Mouse (Mus musculus): ENCODE results near the gene Pik3r6.

Pik3r6 gene

DNA sequence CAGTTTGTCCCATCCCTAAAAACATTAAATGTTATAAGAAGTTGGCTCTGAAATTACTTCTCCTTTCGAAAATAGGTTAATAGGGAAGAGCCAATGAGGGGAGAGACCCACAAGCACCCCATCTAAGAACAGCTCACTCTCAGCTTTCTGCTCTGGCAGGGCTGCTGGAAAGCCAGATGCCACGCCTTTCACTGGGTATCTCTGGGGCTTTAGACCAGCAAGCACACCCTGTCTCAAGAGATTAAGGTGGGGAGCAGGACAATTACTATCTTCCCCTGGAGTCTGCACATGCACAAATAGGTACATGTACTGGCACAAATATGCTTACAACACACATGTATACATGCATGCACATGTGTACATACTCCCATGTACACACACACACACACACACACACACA lies 95.1 kb downstream of the Pik3r6 start:
- DNase-seq (ENCODE audit: low read depth, low spot score) = no peak
- no peaks in the 10 kb centered on the region for H3K36me3 ChIP-seq (ENCODE audit: control insufficient read depth, insufficient read depth, low read length, poor library complexity, severe bottlenecking)
- no peaks in the 10 kb centered on the region for H3K27me3 ChIP-seq (ENCODE audit: control insufficient read depth, insufficient read depth, low read length, poor library complexity, severe bottlenecking)

DNA sequence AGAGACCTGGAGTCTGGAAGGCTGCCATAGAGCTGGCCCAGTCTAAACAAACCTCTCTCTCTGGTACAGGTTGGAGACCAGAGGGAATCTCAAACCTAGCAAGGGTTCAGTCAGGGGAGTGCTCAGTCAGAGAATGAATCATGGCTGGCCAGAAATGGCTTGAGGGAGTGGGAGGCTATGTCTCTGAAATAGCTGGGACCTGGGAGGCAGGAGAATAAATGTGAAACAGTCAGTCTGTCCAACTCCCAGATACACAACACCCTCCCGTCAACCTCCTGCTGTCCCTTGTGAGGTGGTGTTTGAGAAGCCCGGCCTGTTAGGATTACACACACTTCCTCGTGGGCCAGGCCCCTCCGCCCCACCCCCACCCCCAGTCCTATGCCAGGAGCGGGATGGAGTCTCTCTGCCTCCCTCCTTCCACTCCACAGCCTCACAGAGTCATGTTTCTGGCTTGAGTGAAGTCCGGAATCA lies 97.8 kb downstream of the Pik3r6 start:
- H3K36me3 ChIP-seq (ENCODE audit: control insufficient read depth, insufficient read depth, low read length, poor library complexity, severe bottlenecking) = no peaks in the 10 kb centered on the region
- H3K27me3 ChIP-seq (ENCODE audit: control insufficient read depth, insufficient read depth, low read length, poor library complexity, severe bottlenecking) = no peaks in the 10 kb centered on the region
- DNase-seq (ENCODE audit: low read depth, low spot score) = no peak

DNA sequence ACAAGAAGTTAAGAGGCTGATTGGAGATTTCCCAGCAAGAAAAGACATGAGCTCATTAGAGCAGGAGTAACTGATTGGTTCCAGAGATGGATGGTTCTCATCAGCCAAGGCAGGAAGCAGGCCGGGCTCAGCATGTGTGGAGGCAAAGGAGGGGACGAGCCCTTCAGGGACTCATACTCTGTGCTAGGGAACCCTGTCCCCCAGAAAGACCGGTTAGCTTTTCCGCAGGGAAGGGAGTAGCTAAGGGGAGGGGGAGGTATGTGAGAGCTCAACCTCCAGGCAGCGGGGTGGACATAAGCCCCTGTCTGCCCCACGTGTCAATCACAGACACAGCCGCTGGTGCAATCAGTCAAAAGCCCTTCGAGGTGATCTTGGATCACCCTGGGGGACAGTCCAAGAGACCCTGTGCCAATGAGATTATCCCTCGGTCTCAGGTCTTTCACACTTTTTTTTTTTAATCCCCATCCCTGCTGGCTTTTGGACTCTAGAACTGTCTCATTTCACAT lies 98.7 kb downstream of the Pik3r6 start:
- DNase-seq (ENCODE audit: low read depth, low spot score) = no peak
- Histone ChIP-seq H3K36me3 (ENCODE audit: control insufficient read depth, insufficient read depth, low read length, poor library complexity, severe bottlenecking) (no peaks in the 10 kb centered on the region), H3K27me3 (ENCODE audit: control insufficient read depth, insufficient read depth, low read length, poor library complexity, severe bottlenecking) (no peaks in the 10 kb centered on the region)
